Mouse (Mus musculus): ENCODE measurements around the gene Xylb.

DNA sequence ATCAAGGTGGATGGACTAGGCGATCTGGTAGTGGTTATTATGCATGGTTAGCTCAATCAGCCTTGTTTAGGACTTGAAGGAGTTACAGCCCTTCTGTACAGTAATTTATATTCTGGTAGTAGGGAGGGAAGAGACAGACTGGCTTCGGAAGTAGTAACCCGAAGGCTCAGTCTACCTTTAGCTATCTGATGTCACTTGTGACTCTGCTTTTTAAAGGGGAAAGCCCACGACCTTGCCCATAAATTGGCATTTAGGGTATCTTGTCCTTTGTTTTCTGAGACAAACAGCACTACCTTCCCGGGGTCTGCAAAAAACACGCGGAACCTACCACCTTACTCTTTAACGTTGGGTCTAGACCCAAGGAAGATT, 17.0 kb upstream of the Xylb start:
- TF ChIP-seq POLR2A (IDR thresholded peaks at IDR 0.05; ENCODE audit: extremely low read depth, insufficient read depth, low read length) (no peak), CTCF (IDR thresholded peaks at IDR 0.05; ENCODE audit: low read depth, low read length) (no peak)

All from liver, adult 2 months (tissue).